Mouse (Mus musculus): Measurements from ENCODE around the gene Aagab. TPM values are rescaled to one million over a fixed set of nuclear protein-coding genes. Genes with fewer than 3 reads are reported as not detected.

Gene Aagab
- polyA plus RNA-seq, 1 experiment from 2014 or later, result 54.3 TPM

DNA sequence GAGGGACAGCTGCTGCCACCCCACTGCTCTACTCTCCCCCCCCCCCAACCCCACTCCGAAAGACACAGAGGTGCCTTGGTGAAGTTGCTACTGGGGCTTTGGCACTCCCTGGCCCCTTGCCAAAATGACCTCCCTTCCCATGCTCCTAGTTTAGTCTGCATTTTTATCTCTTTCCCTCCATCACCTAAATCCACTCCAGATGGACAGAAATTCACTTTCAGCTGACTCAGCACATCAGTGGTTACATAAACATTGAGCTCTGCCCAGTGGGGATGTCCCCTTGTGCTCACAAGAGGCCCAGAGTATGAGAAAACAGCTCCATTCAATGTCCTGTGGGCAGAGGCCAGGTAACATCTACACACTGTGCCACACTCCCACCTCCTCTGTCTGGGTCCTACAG, 52.6 kb downstream of the Aagab start:
- Histone ChIP-seq H3K36me3 (ENCODE audit: control insufficient read depth, insufficient read depth, low read length) (peaks cover 3% of the 10 kb centered on the region), H3K27me3 (ENCODE audit: control insufficient read depth, insufficient read depth, low read length) (no peaks in the 10 kb centered on the region), H3K9ac (ENCODE audit: low read length) (no peak overlapping the region), H3K4me2 (ENCODE audit: low read depth) (no peak overlapping the region), H3K27ac (ENCODE audit: low read depth, low read length) (no peak overlapping the region), H3K4me1 (ENCODE audit: control insufficient read depth, insufficient read depth, low read length) (peaks cover 3% of the 10 kb centered on the region; the same call in 1 of the 2 replicates), H3K4me3 (ENCODE audit: low read depth, low read length) (no peak overlapping the region), H3K9me3 (ENCODE audit: control insufficient read depth, low read length) (no peaks in the 10 kb centered on the region)
- DNase-seq (ENCODE audit: low spot score) (no peak), ATAC-seq (ENCODE audit: insufficient read depth, low FRiP score, low TSS enrichment) (no peak)
- WGBS, result 78% methylated on average over 1 of the region's 1 CpGs

DNA sequence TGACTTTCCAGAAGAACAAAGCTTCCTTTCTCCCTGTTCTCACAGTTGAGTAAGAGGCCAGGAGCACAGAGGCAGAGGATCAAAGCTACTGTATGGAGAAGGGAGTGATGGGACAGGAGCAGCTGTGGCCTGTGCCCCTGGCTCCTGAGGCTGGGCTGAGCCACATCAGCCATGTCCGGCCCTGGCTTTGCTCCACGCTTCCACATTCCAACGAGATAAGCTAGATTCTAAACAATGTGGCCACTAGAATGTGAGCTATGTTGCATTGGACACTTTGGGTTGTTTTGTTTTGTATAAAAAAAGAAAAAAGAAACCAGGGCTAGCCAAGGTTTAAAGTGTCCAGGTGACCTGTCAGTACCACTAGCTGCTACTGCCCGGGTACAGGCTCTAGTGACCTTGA, 54.7 kb downstream of the Aagab start:
- DNase-seq (ENCODE audit: low spot score), result no peak
- Histone ChIP-seq H3K9me3 (ENCODE audit: control insufficient read depth, low read length) (no peaks in the 10 kb centered on the region), H3K4me2 (ENCODE audit: low read depth) (no peak overlapping the region), H3K36me3 (ENCODE audit: control insufficient read depth, insufficient read depth, low read length) (peaks cover 4% of the 10 kb centered on the region), H3K4me1 (ENCODE audit: control insufficient read depth, insufficient read depth, low read length) (peaks cover 3% of the 10 kb centered on the region; the same call in 1 of the 2 replicates), H3K27me3 (ENCODE audit: control insufficient read depth, insufficient read depth, low read length) (no peaks in the 10 kb centered on the region), H3K9ac (ENCODE audit: low read length) (no peak overlapping the region), H3K27ac (ENCODE audit: low read depth, low read length) (no peak overlapping the region), H3K4me3 (ENCODE audit: low read depth, low read length) (no peak overlapping the region)
- WGBS, result 90% methylated on average over 4 of the region's 4 CpGs
- ATAC-seq (ENCODE audit: insufficient read depth, low FRiP score, low TSS enrichment), result no peak

- peaks cover 4% of the 10 kb centered on the region for H3K36me3 ChIP-seq (ENCODE audit: control insufficient read depth, insufficient read depth, low read length)
- no peak for ATAC-seq (ENCODE audit: insufficient read depth, low FRiP score, low TSS enrichment)
- no peak overlapping the region for H3K9ac ChIP-seq (ENCODE audit: low read length)
- H3K4me3 ChIP-seq (ENCODE audit: low read depth, low read length), result no peak overlapping the region
- 89% methylated on average over 9 of the region's 9 CpGs for WGBS
- H3K27me3 ChIP-seq (ENCODE audit: control insufficient read depth, insufficient read depth, low read length), result no peaks in the 10 kb centered on the region
- no peak overlapping the region for H3K4me2 ChIP-seq (ENCODE audit: low read depth)
- H3K27ac ChIP-seq (ENCODE audit: low read depth, low read length), result no peak overlapping the region
- peaks cover 3% of the 10 kb centered on the region; the same call in 1 of the 2 replicates for H3K4me1 ChIP-seq (ENCODE audit: control insufficient read depth, insufficient read depth, low read length)
- no peak for DNase-seq (ENCODE audit: low spot score)
- no peaks in the 10 kb centered on the region for H3K9me3 ChIP-seq (ENCODE audit: control insufficient read depth, low read length)
Observed at GRCm38 (mm10) chr9:63658436-63658835, 56.0 kb downstream of the Aagab start.

DNA sequence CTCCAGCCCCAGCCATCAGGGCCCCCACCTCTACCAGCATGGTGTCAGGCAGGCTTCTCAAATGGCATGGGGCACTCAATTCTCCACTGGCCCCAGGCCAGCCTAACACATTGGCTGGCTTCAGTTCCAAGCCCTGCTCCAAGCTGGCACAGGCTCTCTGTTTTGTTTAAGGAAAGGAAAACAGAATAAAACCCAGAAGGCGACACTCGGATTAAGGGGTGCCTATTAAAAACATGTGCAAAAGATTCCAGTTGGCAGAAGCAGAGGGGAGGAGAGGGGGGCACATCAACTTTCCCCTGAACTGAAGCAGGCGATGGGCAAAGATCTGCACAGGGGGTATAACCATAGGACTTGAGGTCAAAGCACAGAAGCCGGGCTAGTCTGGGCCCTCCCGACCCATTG, 56.5 kb downstream of the Aagab start:
- H3K4me3 ChIP-seq (ENCODE audit: low read depth, low read length), result no peak overlapping the region
- no peak for ATAC-seq (ENCODE audit: insufficient read depth, low FRiP score, low TSS enrichment)
- no peaks in the 10 kb centered on the region for H3K27me3 ChIP-seq (ENCODE audit: control insufficient read depth, insufficient read depth, low read length)
- DNase-seq (ENCODE audit: low spot score), result no peak
- H3K9me3 ChIP-seq (ENCODE audit: control insufficient read depth, low read length), result no peaks in the 10 kb centered on the region
- H3K4me1 ChIP-seq (ENCODE audit: control insufficient read depth, insufficient read depth, low read length), result peaks cover under 1% of the 10 kb centered on the region; the same call in 1 of the 2 replicates
- H3K9ac ChIP-seq (ENCODE audit: low read length), result no peak overlapping the region
- peaks cover 4% of the 10 kb centered on the region for H3K36me3 ChIP-seq (ENCODE audit: control insufficient read depth, insufficient read depth, low read length)
- no peak overlapping the region for H3K4me2 ChIP-seq (ENCODE audit: low read depth)
- WGBS, result 74% methylated on average over 5 of the region's 5 CpGs
- no peak overlapping the region for H3K27ac ChIP-seq (ENCODE audit: low read depth, low read length)

DNA sequence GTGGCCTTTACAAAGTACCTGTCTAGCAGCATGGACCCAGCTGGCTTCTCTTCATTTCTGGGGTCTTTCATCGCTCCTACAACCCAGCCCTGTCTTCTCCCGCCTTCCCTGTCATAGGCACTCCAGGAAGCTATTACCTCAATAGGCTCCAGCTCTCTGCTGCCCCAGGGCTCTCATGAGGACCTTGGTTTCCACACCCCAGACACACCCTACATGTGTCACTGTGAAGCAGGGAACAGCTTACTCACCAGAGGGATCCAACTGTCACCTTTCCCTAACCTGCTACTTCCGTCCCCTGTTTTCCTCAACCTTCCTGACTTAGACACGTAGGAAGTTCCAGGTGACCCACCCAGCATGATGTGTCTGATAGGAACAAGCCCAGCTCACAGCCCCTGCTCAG, 57.6 kb downstream of the Aagab start:
- WGBS, result 97% methylated on average over 4 of the region's 4 CpGs
- no peak for DNase-seq (ENCODE audit: low spot score)
- H3K9me3 ChIP-seq (ENCODE audit: control insufficient read depth, low read length), result no peaks in the 10 kb centered on the region
- H3K27ac ChIP-seq (ENCODE audit: low read depth, low read length), result no peak overlapping the region
- no peak overlapping the region for H3K9ac ChIP-seq (ENCODE audit: low read length)
- peaks cover 4% of the 10 kb centered on the region for H3K36me3 ChIP-seq (ENCODE audit: control insufficient read depth, insufficient read depth, low read length)
- no peak overlapping the region for H3K4me3 ChIP-seq (ENCODE audit: low read depth, low read length)
- H3K4me1 ChIP-seq (ENCODE audit: control insufficient read depth, insufficient read depth, low read length), result peaks cover 2% of the 10 kb centered on the region; the same call in 1 of the 2 replicates
- no peak for ATAC-seq (ENCODE audit: insufficient read depth, low FRiP score, low TSS enrichment)
- no peak overlapping the region for H3K4me2 ChIP-seq (ENCODE audit: low read depth)
- H3K27me3 ChIP-seq (ENCODE audit: control insufficient read depth, insufficient read depth, low read length), result no peaks in the 10 kb centered on the region

- no peak for ATAC-seq (ENCODE audit: insufficient read depth, low FRiP score, low TSS enrichment)
- Histone ChIP-seq H3K27me3 (ENCODE audit: control insufficient read depth, insufficient read depth, low read length) (no peaks in the 10 kb centered on the region), H3K4me2 (ENCODE audit: low read depth) (no peak overlapping the region), H3K27ac (ENCODE audit: low read depth, low read length) (no peak overlapping the region), H3K9ac (ENCODE audit: low read length) (no peak overlapping the region), H3K4me3 (ENCODE audit: low read depth, low read length) (no peak overlapping the region), H3K9me3 (ENCODE audit: control insufficient read depth, low read length) (no peaks in the 10 kb centered on the region), H3K36me3 (ENCODE audit: control insufficient read depth, insufficient read depth, low read length) (peaks cover 4% of the 10 kb centered on the region), H3K4me1 (ENCODE audit: control insufficient read depth, insufficient read depth, low read length) (peaks cover 3% of the 10 kb centered on the region; the same call in 1 of the 2 replicates)
- no peak for DNase-seq (ENCODE audit: low spot score)
- WGBS, result 94% methylated on average over 3 of the region's 3 CpGs
Observed at GRCm38 (mm10) chr9:63660691-63661090, 58.2 kb downstream of the Aagab start.

- no peak overlapping the region for H3K4me2 ChIP-seq (ENCODE audit: low read depth)
- H3K4me3 ChIP-seq (ENCODE audit: low read depth, low read length), result no peak overlapping the region
- peaks cover 7% of the 10 kb centered on the region for H3K36me3 ChIP-seq (ENCODE audit: control insufficient read depth, insufficient read depth, low read length)
- peaks cover 12% of the 10 kb centered on the region for H3K4me1 ChIP-seq (ENCODE audit: control insufficient read depth, insufficient read depth, low read length)
- 85% methylated on average over 7 of the region's 7 CpGs for WGBS
- no peak for ATAC-seq (ENCODE audit: insufficient read depth, low FRiP score, low TSS enrichment)
- no peak for DNase-seq (ENCODE audit: low spot score)
- H3K27me3 ChIP-seq (ENCODE audit: control insufficient read depth, insufficient read depth, low read length), result no peaks in the 10 kb centered on the region
- no peak overlapping the region for H3K9ac ChIP-seq (ENCODE audit: low read length)
- H3K9me3 ChIP-seq (ENCODE audit: control insufficient read depth, low read length), result no peaks in the 10 kb centered on the region
- H3K27ac ChIP-seq (ENCODE audit: low read depth, low read length), result no peak overlapping the region
Observed at GRCm38 (mm10) chr9:63662759-63663158, 60.3 kb downstream of the Aagab start.

GRCm38 (mm10) chr9:63663222-63663621, 60.8 kb downstream of the Aagab start:
- Histone ChIP-seq H3K9ac (ENCODE audit: low read length) (no peak overlapping the region), H3K9me3 (ENCODE audit: control insufficient read depth, low read length) (no peaks in the 10 kb centered on the region), H3K27me3 (ENCODE audit: control insufficient read depth, insufficient read depth, low read length) (no peaks in the 10 kb centered on the region), H3K4me3 (ENCODE audit: low read depth, low read length) (no peak overlapping the region), H3K27ac (ENCODE audit: low read depth, low read length) (no peak overlapping the region), H3K36me3 (ENCODE audit: control insufficient read depth, insufficient read depth, low read length) (peaks cover 7% of the 10 kb centered on the region), H3K4me2 (ENCODE audit: low read depth) (no peak overlapping the region), H3K4me1 (ENCODE audit: control insufficient read depth, insufficient read depth, low read length) (peaks cover 16% of the 10 kb centered on the region)
- ATAC-seq (ENCODE audit: insufficient read depth, low FRiP score, low TSS enrichment), result no peak
- WGBS, result 59% methylated on average over 10 of the region's 10 CpGs
- DNase-seq (ENCODE audit: low spot score), result no peak

GRCm38 (mm10) chr9:63664300-63664745, 61.9 kb downstream of the Aagab start:
- Histone ChIP-seq H3K27ac (ENCODE audit: low read depth, low read length) (no peak overlapping the region), H3K4me2 (ENCODE audit: low read depth) (no peak overlapping the region), H3K9ac (ENCODE audit: low read length) (no peak overlapping the region), H3K4me3 (ENCODE audit: low read depth, low read length) (no peak overlapping the region), H3K27me3 (ENCODE audit: control insufficient read depth, insufficient read depth, low read length) (no peaks in the 10 kb centered on the region), H3K9me3 (ENCODE audit: control insufficient read depth, low read length) (no peaks in the 10 kb centered on the region), H3K4me1 (ENCODE audit: control insufficient read depth, insufficient read depth, low read length) (peaks cover 26% of the 10 kb centered on the region), H3K36me3 (ENCODE audit: control insufficient read depth, insufficient read depth, low read length) (peaks cover 7% of the 10 kb centered on the region)
- WGBS, result 68% methylated on average over 2 of the region's 2 CpGs
- no peak for ATAC-seq (ENCODE audit: insufficient read depth, low FRiP score, low TSS enrichment)
- no peak for DNase-seq (ENCODE audit: low spot score)
